Mouse (Mus musculus): ENCODE results near the gene Gm14418.
"Not testable (repeated sequence)": the region's sequence is repeated elsewhere in the genome, so short reads cannot be mapped to it uniquely, and the experiment has no call there.

The Gm14418 gene

GRCm38 (mm10) chr2:177398096-177398495 is at the start of gene Gm14418:
TSS of gene Gm14418 (minus strand) at chr2:177398320.
- not testable (repeated sequence) for ATAC-seq (ENCODE audit: insufficient number of reproducible peaks, low FRiP score, low TSS enrichment)
